Mouse (Mus musculus): ENCODE measurements around the gene Vmn1r114. TPM values are rescaled to one million over a fixed set of nuclear protein-coding genes. Genes with fewer than 3 reads are reported as not detected.

Vmn1r114 gene
- not detected in 2 replicates for polyA plus RNA-seq (2012; rRNA removed)

GRCm38 (mm10) chr7:20812086-20812485 lies at the start of gene Vmn1r114:
Gene Vmn1r114, minus strand, starts transcription at chr7:20812186.

DNA sequence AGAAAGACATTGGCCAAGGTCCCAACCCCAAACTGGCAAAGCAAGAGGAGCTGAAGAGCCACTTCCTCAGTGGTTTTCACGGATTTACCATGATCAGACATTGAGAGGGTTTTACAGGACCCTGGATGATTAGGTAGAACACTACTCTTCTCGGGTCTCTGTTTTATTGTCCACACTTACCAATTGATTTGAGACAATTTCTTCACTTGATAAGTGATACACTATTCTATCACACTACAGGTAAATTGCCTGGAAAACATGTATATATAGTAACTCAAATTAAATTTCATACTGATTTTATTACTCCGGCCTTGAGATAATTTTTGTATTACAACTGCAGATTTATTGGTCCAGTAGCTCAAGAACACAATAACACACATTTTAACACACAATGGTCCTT lies 32.9 kb upstream of the Vmn1r114 start, which contains the start of gene Vmn1r115:
TSS of gene Vmn1r115 (minus strand) at position 101 of the 400 bp plus-strand sequence.

DNA sequence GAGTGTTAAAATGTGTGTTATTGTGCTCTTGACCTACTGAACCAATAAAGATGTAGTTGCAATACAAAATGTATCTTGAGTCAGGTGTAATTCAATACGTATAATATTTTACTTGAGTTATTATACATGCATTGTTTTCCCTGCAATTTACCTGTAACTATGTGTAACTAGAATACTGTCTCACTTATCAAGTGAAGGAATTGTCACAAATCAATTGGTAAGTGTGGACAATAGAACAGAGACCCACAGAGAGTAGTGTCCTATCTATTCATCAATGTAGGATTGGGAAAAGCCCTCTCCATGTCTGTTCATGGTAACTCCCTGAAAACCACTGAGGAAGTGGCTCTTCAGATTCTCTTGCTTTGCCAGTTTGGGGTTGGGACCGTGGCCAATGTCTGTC lies 25.0 kb downstream of the Vmn1r114 start, which contains the start of gene Vmn1r113:
TSS of gene Vmn1r113 (plus strand) at position 301 of the 400 bp plus-strand sequence.

DNA sequence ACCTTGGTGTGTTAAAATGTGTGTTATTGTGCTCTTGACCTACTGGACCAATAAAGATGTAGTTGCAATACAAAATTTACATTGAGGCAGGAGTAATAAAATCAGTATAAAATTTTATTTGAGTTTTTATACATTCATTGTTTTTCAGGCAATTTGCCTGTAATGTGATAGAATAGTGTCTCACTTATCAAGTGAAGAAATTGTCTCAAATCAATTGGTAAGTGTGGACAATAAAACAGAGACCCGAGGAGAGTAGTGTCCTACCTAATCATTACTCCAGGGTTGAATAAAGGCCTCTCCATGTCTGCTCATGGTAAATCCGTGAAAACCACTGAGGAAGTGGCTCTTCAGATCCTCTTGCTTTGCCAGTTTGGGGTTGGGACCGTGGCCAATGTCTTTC lies 41.1 kb downstream of the Vmn1r114 start, which contains the start of gene Vmn1r112:
TSS of gene Vmn1r112 (plus strand) at position 301 of the 400 bp plus-strand sequence.

Other genes starting within 250 kb of the Vmn1r114 start
- gene Gm4141, start 235.9 kb downstream of the Vmn1r114 start, polyA plus RNA-seq (2012; rRNA removed): not detected in 2 replicates
- gene Gm4513, start 213.2 kb downstream of the Vmn1r114 start, polyA plus RNA-seq (2012; rRNA removed): not detected in 2 replicates
- not detected in 2 replicates for gene Vmn1r107, start 143.3 kb downstream of the Vmn1r114 start, polyA plus RNA-seq (2012; rRNA removed)
- not detected in 2 replicates for gene Vmn1r111, start 109.0 kb downstream of the Vmn1r114 start, polyA plus RNA-seq (2012; rRNA removed)
- gene Gm10668, start 81.6 kb downstream of the Vmn1r114 start, polyA plus RNA-seq (2012; rRNA removed): not detected in 2 replicates
- gene Vmn1r112, start 41.0 kb downstream of the Vmn1r114 start, polyA plus RNA-seq (2012; rRNA removed): not detected in 2 replicates
- not detected in 2 replicates for gene Vmn1r113, start 24.9 kb downstream of the Vmn1r114 start, polyA plus RNA-seq (2012; rRNA removed)
- gene Vmn1r115, start 32.8 kb upstream of the Vmn1r114 start, polyA plus RNA-seq (2012; rRNA removed): not detected in 2 replicates
- not detected in 2 replicates for gene Vmn1r116, start 60.1 kb upstream of the Vmn1r114 start, polyA plus RNA-seq (2012; rRNA removed)
- gene Vmn1r117, start 71.9 kb upstream of the Vmn1r114 start, polyA plus RNA-seq (2012; rRNA removed): not detected in 2 replicates
- gene Vmn1r118, start 100.2 kb upstream of the Vmn1r114 start, polyA plus RNA-seq (2012; rRNA removed): not detected in 2 replicates
- gene Vmn1r119, start 200.3 kb upstream of the Vmn1r114 start, polyA plus RNA-seq (2012; rRNA removed): not detected in 2 replicates
- gene Vmn1r120, start 241.6 kb upstream of the Vmn1r114 start, polyA plus RNA-seq (2012; rRNA removed): not detected in 2 replicates